Mouse (Mus musculus) midbrain, embryonic 13.5 days (tissue): ENCODE measurements around the gene Defb20. TPM values are rescaled to one million over a fixed set of nuclear protein-coding genes. Genes with fewer than 3 reads are reported as not detected.

ENCODE experiments used
- ATAC-seq: fragments of 200-750 bp; cut with Nextera tagmentation; 2 replicates; pipeline ENCODE4 v1.8.0; 2017; ENCODE audit warnings: mild to moderate bottlenecking, moderate TSS enrichment, moderate library complexity
- H3K27ac ChIP-seq: fragments of 300-500 bp; sonication (generic); 2 replicates; pipeline ENCODE4 v1.5.1; 2015; ENCODE audit warnings: inconsistent platforms, mild to moderate bottlenecking, moderate library complexity
- H3K27me3 ChIP-seq: fragments of 300-500 bp; sonication (generic); 2 replicates; pipeline ENCODE4 v1.6.1; 2015; ENCODE audit warnings: mild to moderate bottlenecking, inconsistent platforms
- H3K36me3 ChIP-seq: fragments of 300-500 bp; sonication (generic); 2 replicates; pipeline ENCODE4 v1.6.1; 2015; ENCODE audit warnings: mild to moderate bottlenecking, inconsistent platforms
- H3K4me1 ChIP-seq: fragments of 300-500 bp; sonication (generic); replicated peaks from 2 replicates; pipeline ENCODE4 v1.6.1; 2015; ENCODE audit warnings: inconsistent platforms
- H3K4me2 ChIP-seq: fragments of 300-500 bp; sonication (generic); replicated peaks from 2 replicates; pipeline ENCODE4 v1.6.1; 2015; ENCODE audit warnings: moderate library complexity, mild to moderate bottlenecking, inconsistent platforms
- H3K4me3 ChIP-seq: fragments of 300-500 bp; sonication (generic); replicated peaks from 2 replicates; pipeline ENCODE4 v1.5.1; 2015; ENCODE audit warnings: mild to moderate bottlenecking, inconsistent platforms
- H3K9ac ChIP-seq: fragments of 300-500 bp; sonication (generic); replicated peaks from 2 replicates; pipeline ENCODE4 v1.6.1; 2015; ENCODE audit warnings: mild to moderate bottlenecking, inconsistent platforms
- H3K9me3 ChIP-seq: fragments of 300-500 bp; sonication (generic); 2 replicates; pipeline ENCODE4 v1.6.1; 2016; ENCODE audit warnings: mild to moderate bottlenecking, inconsistent platforms
- WGBS: fragments of 180-500 bp; shearing (Covaris S2); methylation state at CpG from one replicate; pipeline ENCODE4 v1.1.7; 2015; 5-methylcytosine and 5-hydroxymethylcytosine counted together
- polyA plus RNA-seq: library from polyadenylated mRNA; unstranded; fragments of >200 nt; fragmentation: Nextera tagmentation; extraction: Ambion mirVana; gene quantifications from 2 replicates; pipeline ENCODE4 v1.2.1, GENCODE M21; 2015

Gene Defb20
- polyA plus RNA-seq, 1 experiment from 2014 or later, result not detected

DNA sequence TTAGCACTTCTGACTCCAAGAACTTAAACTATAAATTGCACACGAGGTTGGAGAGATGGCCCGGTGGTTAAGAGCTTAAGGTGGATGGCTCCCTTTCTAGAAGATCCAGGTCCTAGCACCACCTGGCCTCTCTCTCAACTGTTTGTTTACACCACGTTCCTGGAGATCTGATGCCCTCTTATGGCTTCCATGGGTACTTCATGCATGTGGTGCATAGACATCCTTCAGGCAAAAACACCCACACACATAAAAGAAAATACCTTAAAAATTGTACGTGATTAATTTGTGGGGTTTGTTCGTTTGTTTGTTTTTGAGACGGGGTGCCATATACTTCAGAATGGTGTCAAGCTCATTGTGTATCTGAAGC lies 24.0 kb downstream of the Defb20 start:
- Histone ChIP-seq H3K27ac (no peak overlapping the region), H3K9me3 (no peaks in the 10 kb centered on the region), H3K27me3 (no peaks in the 10 kb centered on the region), H3K9ac (no peak overlapping the region), H3K4me1 (no peaks in the 10 kb centered on the region), H3K4me3 (no peak overlapping the region), H3K36me3 (no peaks in the 10 kb centered on the region), H3K4me2 (no peak overlapping the region)
- no peak for ATAC-seq
- WGBS, result 80% methylated on average over 6 of the region's 6 CpGs

DNA sequence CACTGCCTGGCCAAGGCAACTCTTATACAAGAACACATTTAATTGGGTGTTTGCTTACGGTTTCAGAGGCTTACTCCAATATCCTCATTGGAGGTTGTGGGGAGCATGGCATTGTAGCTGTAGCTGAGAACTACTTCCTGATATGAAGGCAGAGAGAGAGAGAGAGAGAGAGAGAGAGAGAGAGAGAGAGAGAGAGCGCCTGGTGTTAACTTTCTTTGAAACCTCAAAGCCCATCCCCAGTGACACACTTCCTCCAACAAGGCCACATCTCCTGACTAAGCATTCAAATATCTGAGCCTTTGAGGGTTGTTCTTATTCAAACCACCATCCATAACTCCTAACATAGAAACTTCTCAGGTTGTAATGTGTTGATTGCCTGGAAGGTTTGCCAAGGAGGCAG lies 27.1 kb downstream of the Defb20 start:
- 80% methylated on average over 2 of the region's 2 CpGs for WGBS
- H3K36me3 ChIP-seq, result no peaks in the 10 kb centered on the region
- H3K9me3 ChIP-seq, result no peaks in the 10 kb centered on the region
- H3K27ac ChIP-seq, result no peak overlapping the region
- H3K4me1 ChIP-seq, result no peaks in the 10 kb centered on the region
- no peak overlapping the region for H3K4me2 ChIP-seq
- H3K9ac ChIP-seq, result no peak overlapping the region
- no peaks in the 10 kb centered on the region for H3K27me3 ChIP-seq
- ATAC-seq, result no peak
- no peak overlapping the region for H3K4me3 ChIP-seq

DNA sequence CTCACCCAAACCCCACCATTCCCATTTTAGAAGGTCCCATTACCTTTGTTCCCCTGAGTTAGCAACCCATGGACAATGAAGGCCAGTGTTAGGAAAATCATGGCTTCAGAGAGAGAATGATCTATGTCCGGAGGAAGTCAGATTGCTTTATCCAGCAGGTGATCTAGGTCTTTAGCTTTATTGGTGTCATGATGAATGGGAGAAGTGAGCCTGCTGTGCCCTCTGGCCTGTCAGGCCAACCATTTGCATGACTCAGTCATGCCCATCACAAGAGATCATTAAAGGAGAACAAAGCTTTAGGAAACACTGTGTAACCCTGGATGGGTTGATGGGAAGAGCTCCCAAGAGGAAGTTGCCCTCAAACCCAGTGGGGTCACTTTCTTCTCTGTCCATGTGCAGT lies 34.7 kb downstream of the Defb20 start, which contains the start of gene Defb26:
Defb26 (minus strand) TSS at position 101 of the 400 bp plus-strand sequence.
- Histone ChIP-seq H3K27ac (no peak within 1 kb of the TSS), H3K4me2 (no peak within 1 kb of the TSS), H3K9me3 (no peaks in the 10 kb centered on the region), H3K9ac (no peak within 1 kb of the TSS), H3K4me3 (no peak within 1 kb of the TSS), H3K36me3 (no peaks in the 10 kb centered on the region), H3K4me1 (no peaks in the 10 kb centered on the region), H3K27me3 (no peaks in the 10 kb centered on the region)
- ATAC-seq, result no peak
- 82% methylated on average over 1 of the region's 1 CpGs for WGBS

DNA sequence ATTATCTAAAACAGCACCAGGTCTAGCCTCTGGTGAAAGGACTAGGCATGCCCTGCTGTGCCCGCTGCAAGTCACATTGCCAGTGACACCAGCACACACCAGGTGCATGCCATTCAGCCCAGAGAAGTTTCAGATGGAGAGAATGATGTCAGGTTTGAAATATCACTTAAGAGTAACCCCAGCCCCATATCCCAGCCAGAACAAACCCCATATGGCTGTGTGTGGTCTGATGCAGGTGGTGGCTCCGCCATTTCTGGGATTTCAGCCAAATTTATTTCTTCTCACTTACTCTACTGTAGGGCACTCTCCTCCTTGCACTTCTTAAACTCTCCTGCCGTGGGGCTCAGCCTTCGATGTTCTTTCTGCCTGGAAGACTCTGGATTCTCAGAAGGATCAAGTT lies 39.2 kb downstream of the Defb20 start:
- WGBS, result 79% methylated on average over 4 of the region's 4 CpGs
- Histone ChIP-seq H3K4me2 (no peak overlapping the region), H3K27me3 (no peaks in the 10 kb centered on the region), H3K36me3 (no peaks in the 10 kb centered on the region), H3K27ac (no peak overlapping the region), H3K4me1 (no peaks in the 10 kb centered on the region), H3K9me3 (no peaks in the 10 kb centered on the region), H3K4me3 (no peak overlapping the region), H3K9ac (no peak overlapping the region)
- no peak for ATAC-seq

DNA sequence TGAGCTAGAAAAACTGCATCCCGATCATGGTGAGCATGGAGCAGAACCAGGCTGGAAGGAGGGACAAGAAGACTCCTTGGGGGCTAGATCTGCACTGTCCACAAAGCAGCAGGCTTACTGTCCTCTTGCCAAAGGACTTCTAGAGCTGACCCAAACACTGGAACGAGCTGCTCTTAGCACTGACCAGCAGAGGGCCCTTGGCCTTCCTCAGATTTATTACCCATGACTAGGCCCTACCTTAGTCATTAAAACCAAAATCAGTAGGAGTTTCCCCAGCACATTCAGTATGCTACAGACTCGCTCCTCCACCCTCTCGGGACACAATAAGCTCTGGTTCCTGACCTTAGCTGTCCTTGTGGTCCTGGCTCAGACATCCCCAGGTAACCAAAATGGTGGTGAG lies 41.1 kb downstream of the Defb20 start, which contains the start of gene Defb28:
Defb28 (plus strand) TSS at position 275 of the 400 bp plus-strand sequence.
- Histone ChIP-seq H3K36me3 (no peaks in the 10 kb centered on the region), H3K4me1 (no peaks in the 10 kb centered on the region), H3K4me3 (no peak within 1 kb of the TSS), H3K9me3 (no peaks in the 10 kb centered on the region), H3K9ac (no peak within 1 kb of the TSS), H3K4me2 (no peak within 1 kb of the TSS), H3K27me3 (no peaks in the 10 kb centered on the region), H3K27ac (no peak within 1 kb of the TSS)
- 72% methylated on average over 4 of the region's 4 CpGs for WGBS
- no peak for ATAC-seq

Other genes with a start within 250 kb of the Defb20 start
- gene Tbc1d20, start 183.2 kb upstream of the Defb20 start, polyA plus RNA-seq, result 32.2 and 36.2 TPM in 2 replicates
- gene Rbck1, start 144.4 kb upstream of the Defb20 start, polyA plus RNA-seq, result 99.2 and 108 TPM in 2 replicates
- 0.82 and 0.89 TPM in 2 replicates for gene Trib3, start 133.0 kb upstream of the Defb20 start, polyA plus RNA-seq
- 26.8 and 28.5 TPM in 2 replicates for gene Nrsn2, start 100.4 kb upstream of the Defb20 start, polyA plus RNA-seq
- 18.2 and 18.5 TPM in 2 replicates for gene Sox12, start 79.0 kb upstream of the Defb20 start, polyA plus RNA-seq
- 21.4 and 26.4 TPM in 2 replicates for gene Zcchc3, start 62.0 kb upstream of the Defb20 start, polyA plus RNA-seq
- 0.39 and 1.7 TPM in 2 replicates for gene 6820408C15Rik, start 61.5 kb upstream of the Defb20 start, polyA plus RNA-seq
- not detected in 2 replicates for gene Defb23, start 12.4 kb upstream of the Defb20 start, polyA plus RNA-seq
- gene Defb22, start 13.1 kb downstream of the Defb20 start, polyA plus RNA-seq, result not detected in 2 replicates
- not detected in 2 replicates for gene Defb26, start 34.6 kb downstream of the Defb20 start, polyA plus RNA-seq
- gene Defb28, start 41.2 kb downstream of the Defb20 start, polyA plus RNA-seq, result not detected in 2 replicates
- gene Defb29, start 63.0 kb downstream of the Defb20 start, polyA plus RNA-seq, result not detected in 2 replicates
- gene Gm17416, start 92.3 kb downstream of the Defb20 start, polyA plus RNA-seq, result not detected in 2 replicates
- not detected in 2 replicates for gene Defb21, start 95.7 kb downstream of the Defb20 start, polyA plus RNA-seq
- not detected in 2 replicates for gene Defb19, start 103.2 kb downstream of the Defb20 start, polyA plus RNA-seq
- gene Defb45, start 122.3 kb downstream of the Defb20 start, polyA plus RNA-seq, result not detected in 2 replicates
- gene Defb36, start 127.3 kb downstream of the Defb20 start, polyA plus RNA-seq, result not detected in 2 replicates
- not detected in 2 replicates for gene Defb25, start 146.0 kb downstream of the Defb20 start, polyA plus RNA-seq
- gene Rem1, start 149.9 kb downstream of the Defb20 start, polyA plus RNA-seq, result 0.15 and 0.27 TPM in 2 replicates
- 171 and 181 TPM in 2 replicates for gene H13, start 192.4 kb downstream of the Defb20 start, polyA plus RNA-seq
- gene Mcts2, start 210.0 kb downstream of the Defb20 start, polyA plus RNA-seq, result 42.7 and 44.1 TPM in 2 replicates